Mouse (Mus musculus): ENCODE measurements around the gene Palld. TPM values are rescaled to one million over a fixed set of nuclear protein-coding genes. Genes with fewer than 3 reads are reported as not detected.

Palld gene
- polyA plus RNA-seq (2012; rRNA removed) = 13.4 and 19.1 TPM in 2 replicates

GRCm38 (mm10) chr8:61902521-61902920 is at the start of gene Palld:
Gene Palld (minus strand): TSS chr8:61902690.
- Histone ChIP-seq H3K36me3 (ENCODE audit: control insufficient read depth, insufficient read depth, low read length) (no peaks in the 10 kb centered on the region), H3K4me1 (ENCODE audit: control insufficient read depth, insufficient read depth, insufficient read length) (no peaks in the 10 kb centered on the region), H3K27ac (ENCODE audit: insufficient read depth, low read length) (no peak within 1 kb of the TSS), H3K27me3 (ENCODE audit: control insufficient read depth, insufficient read depth, low read length) (no peaks in the 10 kb centered on the region), H3K4me3 (ENCODE audit: extremely low read depth, insufficient read depth, insufficient read length) (no peak within 1 kb of the TSS)
- WGBS = 86% methylated on average over 5 of the region's 5 CpGs
- TF ChIP-seq POLR2A (IDR thresholded peaks at IDR 0.05; ENCODE audit: low read depth, low read length) = no peak
- no peak for TF ChIP-seq CTCF (IDR thresholded peaks at IDR 0.05; ENCODE audit: extremely low read depth, insufficient read depth, insufficient read length, insufficient replicate concordance)
- no peak for DNase-seq (ENCODE audit: low read depth in 1 of 2, low spot score in 2 of 2)

GRCm38 (mm10) chr8:61937576-61937975 is 35.1 kb upstream of the Palld start:
- peaks cover 4% of the 10 kb centered on the region for H3K36me3 ChIP-seq (ENCODE audit: control insufficient read depth, insufficient read depth, low read length)
- no peaks in the 10 kb centered on the region for H3K27me3 ChIP-seq (ENCODE audit: control insufficient read depth, insufficient read depth, low read length)

GRCm38 (mm10) chr8:61933243-61933642 is 30.8 kb upstream of the Palld start:
- no peaks in the 10 kb centered on the region for H3K27me3 ChIP-seq (ENCODE audit: control insufficient read depth, insufficient read depth, low read length)
- no peak for TF ChIP-seq POLR2A (IDR thresholded peaks at IDR 0.05; ENCODE audit: low read depth, low read length)
- TF ChIP-seq CTCF (IDR thresholded peaks at IDR 0.05; ENCODE audit: extremely low read depth, insufficient read depth, insufficient read length, insufficient replicate concordance) = no peak
- 39% methylated on average over 2 of the region's 2 CpGs for WGBS
- H3K4me1 ChIP-seq (ENCODE audit: control insufficient read depth, insufficient read depth, insufficient read length) = no peaks in the 10 kb centered on the region
- H3K27ac ChIP-seq (ENCODE audit: insufficient read depth, low read length) = no peak overlapping the region
- H3K36me3 ChIP-seq (ENCODE audit: control insufficient read depth, insufficient read depth, low read length) = no peaks in the 10 kb centered on the region
- no peak for DNase-seq (ENCODE audit: low read depth in 1 of 2, low spot score in 2 of 2)
- no peak overlapping the region for H3K4me3 ChIP-seq (ENCODE audit: extremely low read depth, insufficient read depth, insufficient read length)

More at GRCm38 (mm10) chr8:61937576-61937975, 35.1 kb upstream of the Palld start:
- no peak overlapping the region for H3K27ac ChIP-seq (ENCODE audit: insufficient read depth, low read length)
- no peak for DNase-seq (ENCODE audit: low read depth in 1 of 2, low spot score in 2 of 2)
- WGBS = 85% methylated on average over 2 of the region's 2 CpGs
- no peaks in the 10 kb centered on the region for H3K4me1 ChIP-seq (ENCODE audit: control insufficient read depth, insufficient read depth, insufficient read length)
- no peak overlapping the region for H3K4me3 ChIP-seq (ENCODE audit: extremely low read depth, insufficient read depth, insufficient read length)
- no peak for TF ChIP-seq POLR2A (IDR thresholded peaks at IDR 0.05; ENCODE audit: low read depth, low read length)
- TF ChIP-seq CTCF (IDR thresholded peaks at IDR 0.05; ENCODE audit: extremely low read depth, insufficient read depth, insufficient read length, insufficient replicate concordance) = no peak

GRCm38 (mm10) chr8:61927777-61928494 is 25.4 kb upstream of the Palld start, which contains the start of gene Ddx60:
Gene Ddx60 (plus strand): TSS chr8:61928087.
- Histone ChIP-seq H3K27ac (ENCODE audit: insufficient read depth, low read length) (peak within 1 kb of the TSS; percentile 85), H3K4me3 (ENCODE audit: extremely low read depth, insufficient read depth, insufficient read length) (peak within 1 kb of the TSS; percentile 84), H3K27me3 (ENCODE audit: control insufficient read depth, insufficient read depth, low read length) (no peaks in the 10 kb centered on the region), H3K4me1 (ENCODE audit: control insufficient read depth, insufficient read depth, insufficient read length) (peaks cover 6% of the 10 kb centered on the region; the same call in 1 of the 2 replicates), H3K36me3 (ENCODE audit: control insufficient read depth, insufficient read depth, low read length) (no peaks in the 10 kb centered on the region)
- WGBS = 2% methylated on average over 22 of the region's 22 CpGs
- peak; percentile 23 to 50 for DNase-seq (ENCODE audit: low read depth in 1 of 2, low spot score in 2 of 2)
- no peak for TF ChIP-seq CTCF (IDR thresholded peaks at IDR 0.05; ENCODE audit: extremely low read depth, insufficient read depth, insufficient read length, insufficient replicate concordance)
- peak; percentile 37; the same call in 1 of the 2 replicates for TF ChIP-seq POLR2A (IDR thresholded peaks at IDR 0.05; ENCODE audit: low read depth, low read length)

GRCm38 (mm10) chr8:61924518-61924917 is 22.0 kb upstream of the Palld start:
- DNase-seq (ENCODE audit: low read depth in 1 of 2, low spot score in 2 of 2) = no peak
- Histone ChIP-seq H3K4me1 (ENCODE audit: control insufficient read depth, insufficient read depth, insufficient read length) (peaks cover 6% of the 10 kb centered on the region; the same call in 1 of the 2 replicates), H3K4me3 (ENCODE audit: extremely low read depth, insufficient read depth, insufficient read length) (no peak overlapping the region), H3K27ac (ENCODE audit: insufficient read depth, low read length) (no peak overlapping the region), H3K27me3 (ENCODE audit: control insufficient read depth, insufficient read depth, low read length) (no peaks in the 10 kb centered on the region), H3K36me3 (ENCODE audit: control insufficient read depth, insufficient read depth, low read length) (no peaks in the 10 kb centered on the region)
- 97% methylated on average over 1 of the region's 1 CpGs for WGBS
- TF ChIP-seq CTCF (IDR thresholded peaks at IDR 0.05; ENCODE audit: extremely low read depth, insufficient read depth, insufficient read length, insufficient replicate concordance) (no peak), POLR2A (IDR thresholded peaks at IDR 0.05; ENCODE audit: low read depth, low read length) (no peak)

GRCm38 (mm10) chr8:61921454-61922054 is 19.1 kb upstream of the Palld start:
- Histone ChIP-seq H3K27me3 (ENCODE audit: control insufficient read depth, insufficient read depth, low read length) (no peaks in the 10 kb centered on the region), H3K36me3 (ENCODE audit: control insufficient read depth, insufficient read depth, low read length) (no peaks in the 10 kb centered on the region), H3K27ac (ENCODE audit: insufficient read depth, low read length) (no peak overlapping the region), H3K4me3 (ENCODE audit: extremely low read depth, insufficient read depth, insufficient read length) (no peak overlapping the region), H3K4me1 (ENCODE audit: control insufficient read depth, insufficient read depth, insufficient read length) (peaks cover 3% of the 10 kb centered on the region; the same call in 1 of the 2 replicates)
- no peak for DNase-seq (ENCODE audit: low read depth in 1 of 2, low spot score in 2 of 2)
- TF ChIP-seq POLR2A (IDR thresholded peaks at IDR 0.05; ENCODE audit: low read depth, low read length) (no peak), CTCF (IDR thresholded peaks at IDR 0.05; ENCODE audit: extremely low read depth, insufficient read depth, insufficient read length, insufficient replicate concordance) (no peak)
- WGBS = 90% methylated on average over 10 of the region's 10 CpGs

Measured in spleen, adult 2 months (tissue).